Mouse (Mus musculus) midbrain, embryonic 15.5 days (tissue): ENCODE measurements around the gene Hist1h2bq. TPM values are rescaled to one million over a fixed set of nuclear protein-coding genes. Genes with fewer than 3 reads are reported as not detected.
"Not testable (repeated sequence)": the region's sequence is repeated elsewhere in the genome, so short reads cannot be mapped to it uniquely, and the experiment has no call there.

Experiments used
- ATAC-seq: fragments of 200-750 bp; cut with Nextera tagmentation; replicated peaks from 2 replicates; pipeline ENCODE4 v1.8.0; 2017; ENCODE audit warnings: moderate TSS enrichment
- H3K27ac ChIP-seq: fragments of 300-500 bp; sonication (generic); 2 replicates; pipeline ENCODE4 v1.5.1; 2015; ENCODE audit warnings: mild to moderate bottlenecking, inconsistent platforms
- H3K27me3 ChIP-seq: fragments of 300-500 bp; sonication (generic); replicated peaks from 2 replicates; pipeline ENCODE4 v1.6.1; 2015; ENCODE audit warnings: inconsistent platforms
- H3K36me3 ChIP-seq: fragments of 300-500 bp; sonication (generic); replicated peaks from 2 replicates; pipeline ENCODE4 v1.6.1; 2015; ENCODE audit warnings: inconsistent platforms
- H3K4me1 ChIP-seq: fragments of 300-500 bp; sonication (generic); 2 replicates; pipeline ENCODE4 v1.6.1; 2015; ENCODE audit warnings: inconsistent platforms
- H3K4me2 ChIP-seq: fragments of 300-500 bp; sonication (generic); 2 replicates; pipeline ENCODE4 v1.6.1; 2015; ENCODE audit warnings: inconsistent platforms, mild to moderate bottlenecking, moderate library complexity
- H3K4me3 ChIP-seq: fragments of 300-500 bp; sonication (generic); 2 replicates; pipeline ENCODE4 v1.5.1; 2015; ENCODE audit warnings: mild to moderate bottlenecking, inconsistent platforms
- H3K9ac ChIP-seq: fragments of 300-500 bp; sonication (generic); 2 replicates; pipeline ENCODE4 v1.6.1; 2015; ENCODE audit warnings: mild to moderate bottlenecking, inconsistent platforms
- H3K9me3 ChIP-seq: fragments of 300-500 bp; sonication (generic); 2 replicates; pipeline ENCODE4 v1.6.1; 2016; ENCODE audit warnings: inconsistent platforms
- WGBS: fragments of 180-500 bp; shearing (Covaris S2); methylation state at CpG from one replicate; pipeline ENCODE4 v1.1.7; 2015; ENCODE audit warnings: mixed read lengths; 5-methylcytosine and 5-hydroxymethylcytosine counted together
- polyA plus RNA-seq: library from polyadenylated mRNA; unstranded; fragments of >200 nt; fragmentation: Nextera tagmentation; extraction: Ambion mirVana; gene quantifications from 2 replicates; pipeline ENCODE4 v1.2.1, GENCODE M21; 2015

Gene Hist1h2bq
- polyA plus RNA-seq, 1 experiment from 2014 or later = 3.6 TPM

DNA sequence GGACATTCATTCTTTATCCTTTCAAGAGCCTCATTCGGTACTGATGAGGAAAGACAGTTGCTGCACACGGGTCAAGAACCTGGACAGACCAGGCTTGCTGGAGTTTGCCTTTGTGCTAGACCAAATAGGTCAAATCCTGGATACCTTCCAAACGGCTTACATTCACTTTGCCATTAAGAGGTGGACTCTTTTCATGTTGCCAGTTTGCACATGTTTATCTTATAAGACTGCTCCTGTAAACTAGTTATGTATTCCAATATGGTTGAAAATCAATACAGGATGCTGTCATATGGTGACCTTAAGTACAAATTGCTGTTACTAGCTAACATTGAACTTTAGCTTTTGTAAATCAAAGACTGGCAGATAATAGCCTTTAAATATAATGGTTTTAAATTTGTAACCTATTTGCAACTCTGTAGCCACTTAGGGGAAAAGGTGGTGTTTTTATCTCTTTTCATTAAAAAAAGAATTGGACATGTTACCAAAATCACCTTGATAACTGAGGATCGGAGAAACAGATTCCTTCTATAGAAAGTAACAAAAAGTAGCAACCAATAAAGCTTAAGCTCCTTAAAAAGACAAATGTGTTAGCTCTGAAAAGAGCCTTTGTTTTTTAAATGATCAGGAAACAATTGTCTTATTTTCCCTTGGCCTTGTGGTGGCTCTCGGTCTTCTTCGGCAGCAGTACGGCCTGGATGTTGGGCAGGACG lies 23.7 kb downstream of the Hist1h2bq start:
- Histone ChIP-seq H3K27me3 (no peaks in the 10 kb centered on the region), H3K4me1 (peaks cover 29% of the 10 kb centered on the region), H3K36me3 (no peaks in the 10 kb centered on the region), H3K4me2 (peak overlapping the region; percentile 69), H3K9me3 (no peaks in the 10 kb centered on the region), H3K27ac (peak overlapping the region; percentile 75), H3K4me3 (peak overlapping the region; percentile 41), H3K9ac (peak overlapping the region; percentile 22; the same call in 1 of the 2 replicates)
- 2% methylated on average over 8 of the region's 8 CpGs for WGBS
- ATAC-seq = no peak

DNA sequence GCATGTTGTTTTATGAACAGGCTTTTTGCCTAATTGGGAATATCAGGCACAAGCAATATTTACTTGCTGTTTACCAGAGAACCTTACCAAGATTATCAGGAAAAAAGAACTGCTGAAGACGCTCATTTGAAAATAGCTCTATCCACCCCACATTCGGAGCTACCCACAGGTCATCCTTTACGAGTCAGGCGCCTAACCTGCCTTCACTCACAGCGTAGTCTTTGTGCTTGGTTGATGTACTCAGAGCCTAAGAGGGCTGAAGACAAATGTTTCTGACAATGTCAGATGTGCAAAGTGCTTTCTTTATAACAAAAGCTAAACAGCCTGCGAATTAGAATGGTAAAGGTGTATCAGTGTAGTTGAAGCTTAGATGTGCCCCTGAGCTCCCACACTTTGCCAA lies 25.7 kb downstream of the Hist1h2bq start:
- Histone ChIP-seq H3K27ac (no peak overlapping the region), H3K9ac (no peak overlapping the region)
- WGBS = 22% methylated on average over 6 of the region's 6 CpGs

DNA sequence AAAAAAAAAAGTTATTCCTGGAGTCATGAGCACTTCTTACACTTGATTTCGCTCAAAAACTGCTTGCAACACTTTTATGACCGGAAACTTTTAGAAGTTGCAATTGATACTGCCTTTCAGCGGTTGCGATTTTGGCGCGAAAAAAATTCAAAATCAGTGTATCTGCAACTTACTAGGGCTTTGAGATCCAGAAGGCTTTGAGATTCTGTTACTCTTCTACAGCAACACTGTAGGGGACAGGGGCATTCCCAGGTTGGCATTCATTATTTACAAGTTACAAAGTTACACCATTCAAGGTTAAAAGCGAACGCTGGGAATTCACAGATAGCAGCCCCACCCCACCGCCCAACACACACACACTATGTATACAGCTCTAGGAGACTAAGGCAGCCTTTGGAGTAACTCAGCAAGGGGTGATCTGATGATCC lies 26.2 kb downstream of the Hist1h2bq start:
- Histone ChIP-seq H3K4me1 (peaks cover 46% of the 10 kb centered on the region), H3K4me2 (peak overlapping the region; percentile 81), H3K27ac (0 out of 2 replicates have a peak overlapping the region, but pooled peaks have one; percentile 67), H3K9ac (no peak overlapping the region), H3K36me3 (no peaks in the 10 kb centered on the region), H3K9me3 (no peaks in the 10 kb centered on the region), H3K27me3 (no peaks in the 10 kb centered on the region), H3K4me3 (peak overlapping the region; percentile 41)
- WGBS = 2% methylated on average over 9 of the region's 9 CpGs
- no peak for ATAC-seq

More for the DNA sequence above, 25.7 kb downstream of the Hist1h2bq start:
- peaks cover 44% of the 10 kb centered on the region for H3K4me1 ChIP-seq
- no peak overlapping the region for H3K4me3 ChIP-seq
- no peaks in the 10 kb centered on the region for H3K36me3 ChIP-seq
- H3K27me3 ChIP-seq = no peaks in the 10 kb centered on the region
- ATAC-seq = no peak
- 0 out of 2 replicates have a peak overlapping the region, but pooled peaks have one; percentile 81 for H3K4me2 ChIP-seq
- H3K9me3 ChIP-seq = no peaks in the 10 kb centered on the region

DNA sequence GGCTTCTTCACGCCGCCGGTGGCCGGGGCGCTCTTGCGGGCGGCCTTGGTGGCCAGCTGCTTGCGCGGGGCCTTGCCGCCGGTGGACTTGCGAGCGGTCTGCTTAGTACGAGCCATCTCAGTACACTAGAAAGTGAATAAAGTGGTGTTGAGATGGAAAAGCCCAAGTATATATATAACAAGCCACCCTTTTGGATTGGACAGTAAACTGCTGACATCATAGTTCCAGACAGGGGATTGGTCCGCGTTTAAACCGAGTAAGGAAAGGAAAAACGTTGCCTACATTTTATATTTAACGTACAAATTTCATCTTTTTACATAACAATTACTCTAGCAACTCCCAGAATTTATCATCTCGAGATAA lies 26.8 kb downstream of the Hist1h2bq start, which contains the start of gene Hist1h3i:
TSS of gene Hist1h3i (minus strand) at position 116 of the 363 bp plus-strand sequence.
- H3K9ac ChIP-seq = peak within 1 kb of the TSS; percentile 38; the same call in 1 of the 2 replicates
- peak within 1 kb of the TSS; percentile 41 for H3K4me3 ChIP-seq
- no peaks in the 10 kb centered on the region for H3K36me3 ChIP-seq
- H3K27ac ChIP-seq = peak within 1 kb of the TSS; percentile 78
- no peaks in the 10 kb centered on the region for H3K27me3 ChIP-seq
- no peaks in the 10 kb centered on the region for H3K9me3 ChIP-seq
- H3K4me1 ChIP-seq = peaks cover 49% of the 10 kb centered on the region
- under 1% methylated on average over 19 of the region's 20 CpGs for WGBS
- peak; percentile 80 for ATAC-seq
- peak within 1 kb of the TSS; percentile 81 for H3K4me2 ChIP-seq

DNA sequence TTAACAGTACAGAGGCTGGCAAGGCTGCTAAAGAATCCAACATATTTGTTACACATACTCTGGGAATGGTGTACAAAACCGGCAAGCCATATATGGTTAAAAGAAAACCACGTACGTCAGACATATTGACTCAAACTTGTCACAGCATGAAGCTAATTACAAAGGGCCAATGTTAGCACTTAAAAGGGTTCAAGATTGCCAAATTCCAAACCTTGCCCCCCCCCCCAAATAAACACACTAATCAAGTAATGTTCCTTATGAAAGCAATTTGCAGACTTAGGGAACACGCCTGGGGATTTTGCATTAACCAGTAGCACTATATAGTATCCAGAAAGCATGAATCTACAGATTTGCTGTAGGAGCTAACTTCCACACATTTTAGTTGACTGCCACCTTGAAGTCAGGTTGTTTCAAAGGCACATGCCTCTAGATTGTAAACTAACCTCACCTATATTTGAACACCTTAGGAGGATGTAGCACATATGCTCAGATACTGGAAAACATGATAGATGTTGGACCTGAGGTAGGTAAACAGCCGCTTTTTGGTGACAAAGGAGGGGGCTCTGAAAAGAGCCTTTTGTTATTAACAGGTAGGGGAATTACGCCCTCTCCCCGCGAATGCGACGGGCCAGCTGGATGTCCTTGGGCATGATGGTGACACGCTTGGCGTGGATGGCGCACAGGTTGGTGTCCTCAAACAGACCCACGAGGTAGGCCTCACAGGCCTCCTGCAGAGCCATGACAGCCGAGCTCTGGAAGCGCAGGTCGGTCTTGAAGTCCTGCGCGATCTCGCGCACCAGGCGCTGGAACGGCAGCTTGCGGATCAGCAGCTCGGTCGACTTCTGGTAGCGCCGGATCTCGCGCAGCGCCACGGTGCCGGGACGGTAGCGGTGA lies 27.4 kb downstream of the Hist1h2bq start:
- not testable (repeated sequence) for H3K9me3 ChIP-seq, H3K27me3 ChIP-seq, H3K36me3 ChIP-seq, ATAC-seq
- Histone ChIP-seq H3K9ac (peak overlapping the region; percentile 38; the same call in 1 of the 2 replicates), H3K4me1 (peaks cover 45% of the 10 kb centered on the region), H3K4me2 (peak overlapping the region; percentile 81), H3K27ac (peak overlapping the region; percentile 78), H3K4me3 (peak overlapping the region; percentile 41)
- WGBS = 1% methylated on average over 21 of the region's 35 CpGs

DNA sequence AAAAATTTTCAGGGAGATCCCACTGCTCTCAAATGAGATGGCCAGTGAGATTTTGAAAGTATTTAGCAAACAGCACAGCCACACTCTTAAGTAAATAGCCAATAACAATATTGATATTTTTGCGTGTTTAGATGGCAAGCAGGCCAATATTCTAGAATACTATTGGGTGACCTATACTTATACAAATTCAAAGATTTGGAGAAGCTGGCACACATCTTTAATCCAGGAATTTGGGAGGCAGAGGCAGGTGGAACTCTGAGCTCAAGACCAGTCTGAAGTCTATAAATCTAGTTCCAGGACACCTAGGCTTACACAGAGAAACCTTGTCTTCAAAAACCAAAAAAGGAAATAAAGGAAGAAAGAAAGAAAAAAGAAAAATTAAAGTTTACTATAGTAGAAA lies 28.4 kb downstream of the Hist1h2bq start:
- Histone ChIP-seq H3K9me3 (no peaks in the 10 kb centered on the region), H3K4me1 (peaks cover 45% of the 10 kb centered on the region), H3K27ac (no peak overlapping the region), H3K27me3 (no peaks in the 10 kb centered on the region), H3K36me3 (no peaks in the 10 kb centered on the region), H3K4me2 (no peak overlapping the region), H3K4me3 (no peak overlapping the region), H3K9ac (no peak overlapping the region)
- ATAC-seq = no peak
- 86% methylated on average over 1 of the region's 1 CpGs for WGBS

DNA sequence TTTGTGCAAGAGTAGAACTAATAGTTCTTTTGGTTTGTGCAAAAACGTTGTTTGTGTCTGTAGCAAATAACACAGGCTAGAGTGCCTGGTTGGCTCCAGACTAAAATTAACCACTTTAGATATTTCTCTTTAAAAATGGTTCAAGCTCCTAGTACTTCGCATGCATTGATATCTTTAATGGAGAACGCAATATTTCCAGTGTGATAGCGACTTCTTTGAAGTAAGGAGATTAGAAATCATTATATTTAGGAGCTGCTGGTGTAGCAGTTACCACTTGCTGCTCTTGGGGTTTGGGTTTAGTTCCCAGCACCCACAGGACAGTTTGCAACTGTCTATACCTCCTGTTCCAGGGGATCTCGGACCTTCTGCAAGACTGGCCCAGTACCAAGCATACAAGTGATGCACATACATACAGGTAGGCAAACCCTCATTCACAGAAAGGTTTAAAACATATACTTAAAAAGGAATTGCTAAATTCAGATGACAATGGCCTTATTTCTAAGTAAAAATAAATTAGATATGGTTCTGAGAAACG lies 28.9 kb downstream of the Hist1h2bq start:
- Histone ChIP-seq H3K27ac (no peak overlapping the region), H3K4me3 (no peak overlapping the region; the same call in 1 of the 2 replicates), H3K36me3 (no peaks in the 10 kb centered on the region), H3K9ac (no peak overlapping the region), H3K4me1 (peaks cover 41% of the 10 kb centered on the region), H3K27me3 (no peaks in the 10 kb centered on the region), H3K4me2 (peak overlapping the region; percentile 94; the same call in 1 of the 2 replicates), H3K9me3 (no peaks in the 10 kb centered on the region)
- no peak for ATAC-seq
- 50% methylated on average over 6 of the region's 6 CpGs for WGBS

DNA sequence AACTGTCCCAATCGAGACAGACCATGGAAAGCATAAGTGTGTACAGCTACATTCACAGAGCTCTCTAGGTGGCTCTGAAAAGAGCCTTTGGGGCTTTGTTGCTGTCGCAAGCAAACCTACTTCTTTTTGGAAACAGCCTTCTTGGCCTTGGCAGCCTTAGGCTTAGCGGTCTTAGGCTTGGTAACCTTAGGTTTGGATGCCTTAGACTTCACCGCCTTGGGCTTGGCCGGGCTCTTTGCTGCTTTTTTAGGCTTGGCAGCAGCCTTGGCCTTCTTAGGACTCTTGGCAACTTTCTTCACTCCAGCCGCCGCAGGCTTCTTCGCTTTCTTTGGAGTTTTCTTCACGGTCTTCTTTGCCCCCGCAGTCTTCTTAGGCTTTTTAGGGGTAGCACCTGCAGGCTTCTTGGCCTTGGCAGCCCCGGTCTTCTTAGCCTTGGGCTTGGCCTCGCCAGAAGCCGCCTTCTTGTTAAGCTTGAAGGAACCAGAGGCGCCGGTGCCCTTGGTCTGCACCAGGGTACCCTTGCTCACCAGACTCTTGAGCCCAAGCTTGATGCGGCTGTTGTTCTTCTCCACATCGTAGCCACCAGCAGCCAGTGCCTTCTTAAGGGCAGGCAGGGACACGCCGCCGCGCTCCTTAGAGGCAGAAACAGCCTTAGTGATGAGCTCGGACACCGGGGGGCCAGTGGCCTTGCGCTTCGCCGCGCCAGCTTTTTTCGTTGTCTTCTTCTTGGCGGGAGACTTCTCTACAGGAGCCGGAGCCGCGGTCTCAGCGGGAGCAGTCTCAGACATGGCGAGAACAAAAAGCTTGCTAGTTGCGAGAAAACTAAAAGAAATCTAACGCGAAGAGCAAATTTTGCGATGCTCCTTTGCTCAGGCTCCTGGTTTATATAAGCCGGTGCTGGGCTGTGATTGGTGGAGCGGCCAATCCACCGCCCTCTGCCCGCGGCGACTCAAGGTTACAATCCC lies 29.9 kb downstream of the Hist1h2bq start, which contains the start of gene Hist1h1b:
TSS of gene Hist1h1b (minus strand) at position 859 of the 965 bp plus-strand sequence.
- WGBS = under 1% methylated on average over 44 of the region's 44 CpGs
- Histone ChIP-seq H3K4me2 (peak within 1 kb of the TSS; percentile 94), H3K9ac (peak within 1 kb of the TSS; percentile 49), H3K4me3 (peak within 1 kb of the TSS; percentile 54), H3K27ac (peak within 1 kb of the TSS; percentile 68), H3K9me3 (no peaks in the 10 kb centered on the region), H3K4me1 (peaks cover 37% of the 10 kb centered on the region), H3K36me3 (no peaks in the 10 kb centered on the region), H3K27me3 (no peaks in the 10 kb centered on the region)
- ATAC-seq = peak; percentile 12; the same call in 1 of the 2 replicates

DNA sequence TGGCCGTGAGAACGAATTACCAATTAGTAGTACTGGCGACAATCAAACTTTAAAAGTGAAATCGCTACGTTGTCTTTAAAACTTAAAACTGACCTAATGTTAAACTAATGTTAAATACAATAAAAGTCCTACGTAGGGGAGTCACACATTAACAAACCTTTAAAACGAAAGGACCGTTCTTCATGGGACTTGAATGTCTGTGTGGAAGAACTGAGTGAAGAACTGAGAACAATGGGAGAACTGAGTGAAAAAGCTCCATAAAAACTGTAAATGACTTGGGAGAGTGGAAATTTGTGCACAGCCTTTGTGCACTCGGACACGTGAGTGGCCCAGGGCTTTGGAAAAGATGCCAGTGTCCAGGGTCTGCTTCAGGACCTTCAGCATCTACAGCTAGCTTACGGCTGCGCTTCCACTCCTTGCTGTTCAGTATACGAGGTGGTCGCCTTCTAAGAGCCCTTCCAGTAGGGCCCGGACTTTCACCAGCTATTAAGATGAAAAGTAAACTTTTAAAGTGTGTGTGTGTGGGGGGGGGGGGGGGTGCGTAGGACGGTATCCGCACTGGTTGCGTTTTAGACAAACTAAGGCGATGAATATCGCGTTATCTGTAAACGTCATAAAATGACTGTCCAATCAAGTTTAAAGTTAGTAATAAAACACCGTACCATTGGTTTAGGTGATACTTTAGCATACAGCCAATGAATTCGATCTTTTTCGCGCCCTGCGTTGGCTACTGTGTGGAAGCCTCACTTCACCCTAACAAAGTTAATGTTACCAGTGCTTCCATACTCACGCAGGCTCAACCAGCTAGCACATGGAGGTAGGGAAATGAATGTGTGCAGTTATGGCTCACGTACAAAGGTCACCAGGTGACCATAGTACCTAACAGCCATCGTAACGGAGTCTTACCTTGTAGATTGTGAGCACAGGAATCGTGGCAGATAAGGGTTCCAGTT lies 30.9 kb downstream of the Hist1h2bq start:
- Histone ChIP-seq H3K27ac (peak overlapping the region; percentile 68), H3K4me1 (peaks cover 36% of the 10 kb centered on the region), H3K27me3 (no peaks in the 10 kb centered on the region), H3K9ac (peak overlapping the region; percentile 51), H3K4me3 (peak overlapping the region; percentile 54), H3K9me3 (no peaks in the 10 kb centered on the region), H3K36me3 (no peaks in the 10 kb centered on the region), H3K4me2 (peak overlapping the region; percentile 94)
- 5% methylated on average over 33 of the region's 33 CpGs for WGBS
- ATAC-seq = peak; percentile 96
